8 mouse cellular contexts compared by ENCODE assay signal in the genomic region with DNA sequence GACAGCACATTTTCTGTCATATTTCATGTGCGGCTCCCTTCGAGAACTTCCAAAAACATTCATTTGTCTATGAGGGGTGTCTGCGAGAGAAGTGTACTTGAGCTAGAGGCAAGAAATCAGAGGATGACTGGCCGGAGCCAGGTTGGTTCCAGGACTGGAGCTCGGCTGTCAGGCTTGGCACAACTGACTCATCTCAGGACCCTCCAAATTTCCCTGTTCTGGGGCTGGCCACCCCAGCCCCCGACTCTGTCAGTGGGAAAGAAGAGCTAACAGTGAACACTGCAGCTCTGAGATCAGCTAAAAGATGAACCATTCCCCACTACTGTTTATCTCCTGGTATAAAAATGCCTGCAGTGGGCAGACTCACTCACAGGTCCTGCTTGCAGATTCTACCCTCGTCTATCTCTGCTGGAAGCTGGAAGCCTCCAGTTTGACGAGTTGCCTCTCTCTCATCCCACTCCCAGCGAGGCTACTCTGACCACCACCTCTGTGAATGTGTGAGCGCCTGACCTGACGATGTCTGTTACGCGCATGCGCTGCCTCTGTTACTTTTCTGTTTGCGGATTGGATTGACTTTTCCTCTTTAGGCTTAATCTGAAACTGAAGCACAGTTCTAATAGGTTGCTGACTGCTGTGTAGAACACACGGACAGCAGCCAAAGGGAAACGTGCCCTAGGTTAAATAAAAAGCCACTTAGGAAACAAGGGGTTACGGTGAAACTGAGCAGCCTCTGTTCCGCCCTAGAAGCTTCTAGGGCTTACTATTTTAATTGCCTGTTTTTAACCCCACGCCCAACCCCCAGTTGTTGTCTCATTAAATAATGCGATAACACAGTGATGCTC. TPM values are rescaled to one million over a fixed set of nuclear protein-coding genes. Genes with fewer than 3 reads are reported as not detected.
DNase-seq lines count a peak whose midpoint lies in the region; ATAC-seq lines count a peak whose summit lies in the region.

No protein-coding gene starts in this region.

- WGBS in kidney, embryonic 14.5 days: 35% methylated on average over 21 of the region's 21 CpGs
- 44% methylated on average over 21 of the region's 21 CpGs for WGBS in liver, embryonic 11.5 days
- WGBS in neural tube, embryonic 15.5 days: 24% methylated on average over 21 of the region's 21 CpGs

- H3K9me3 ChIP-seq in kidney, embryonic 14.5 days (ENCODE audit: control insufficient read depth, low read length): no peaks in the 10 kb centered on the region
- H3K9me3 ChIP-seq in liver, embryonic 11.5 days (ENCODE audit: control insufficient read depth, low read length): no peaks in the 10 kb centered on the region
- no peaks in the 10 kb centered on the region for H3K9me3 ChIP-seq in neural tube, embryonic 15.5 days (replicated peaks)

- H3K9ac ChIP-seq in kidney, embryonic 14.5 days (ENCODE audit: low read depth, low read length): peak overlapping the region; percentile 18; the same call in 1 of the 2 replicates
- H3K9ac ChIP-seq in liver, embryonic 11.5 days (ENCODE audit: low read depth, low read length): no peak overlapping the region
- H3K9ac ChIP-seq in neural tube, embryonic 15.5 days (replicated peaks): no peak overlapping the region; the same call in 1 of the 2 replicates

- no peaks in the 10 kb centered on the region for H3K27me3 ChIP-seq in kidney, embryonic 14.5 days (ENCODE audit: control insufficient read depth, insufficient read depth, low read length)
- no peaks in the 10 kb centered on the region for H3K27me3 ChIP-seq in liver, embryonic 11.5 days (replicated peaks; ENCODE audit: control insufficient read depth, insufficient read depth, low read length)
- H3K27me3 ChIP-seq in neural tube, embryonic 15.5 days (replicated peaks): 0 out of 2 replicates have a peak, but pooled peaks cover 3% of the 10 kb centered on the region

- DNase-seq in kidney, postnatal 25 days: no peak
- DNase-seq in brain, adult 2 months (ENCODE audit: low read depth, low spot score): peak; percentile 71
- peak; percentile 37 for DNase-seq in liver, embryonic 11.5 days (ENCODE audit: low spot score)
- no peak for DNase-seq in spleen, postnatal 14 days (ENCODE audit: low spot score in 2 of 2)
- no peak for DNase-seq in cerebellum, adult 9-10 months

- peak overlapping the region; percentile 13; the same call in 1 of the 2 replicates for H3K4me3 ChIP-seq in kidney, embryonic 14.5 days (ENCODE audit: low read length)
- peak overlapping the region; percentile 17; the same call in 1 of the 2 replicates for H3K4me3 ChIP-seq in liver, embryonic 11.5 days (ENCODE audit: low read depth, low read length)
- H3K4me3 ChIP-seq in neural tube, embryonic 15.5 days (replicated peaks): peak overlapping the region; percentile 29

- no peaks in the 10 kb centered on the region for H3K36me3 ChIP-seq in kidney, embryonic 14.5 days (ENCODE audit: control insufficient read depth, insufficient read depth, low read length)
- no peaks in the 10 kb centered on the region for H3K36me3 ChIP-seq in liver, embryonic 11.5 days (ENCODE audit: control insufficient read depth, insufficient read depth, low read length)
- H3K36me3 ChIP-seq in neural tube, embryonic 15.5 days: no peaks in the 10 kb centered on the region

- H3K4me1 ChIP-seq in kidney, embryonic 14.5 days (ENCODE audit: control insufficient read depth, insufficient read depth, low read length): peaks cover 5% of the 10 kb centered on the region; the same call in 1 of the 2 replicates
- peaks cover 6% of the 10 kb centered on the region; the same call in 1 of the 2 replicates for H3K4me1 ChIP-seq in liver, embryonic 11.5 days (replicated peaks; ENCODE audit: control insufficient read depth, insufficient read depth, low read length)
- H3K4me1 ChIP-seq in neural tube, embryonic 15.5 days: peaks cover 18% of the 10 kb centered on the region

- H3K4me2 ChIP-seq in kidney, embryonic 14.5 days (replicated peaks; ENCODE audit: low read depth, low read length): peak overlapping the region; percentile 19
- H3K4me2 ChIP-seq in liver, embryonic 11.5 days: peak overlapping the region; percentile 51
- peak overlapping the region; percentile 54 for H3K4me2 ChIP-seq in neural tube, embryonic 15.5 days

- 0 out of 2 replicates have a peak, but pooled peaks have one; percentile 11 for ATAC-seq in kidney, embryonic 14.5 days (ENCODE audit: low FRiP score, low TSS enrichment)
- ATAC-seq in granulocyte monocyte progenitor cell, adult 5-6 weeks (replicated peaks; ENCODE audit: poor library complexity, severe bottlenecking): peak; percentile 28
- ATAC-seq in liver, embryonic 11.5 days (replicated peaks; ENCODE audit: low FRiP score): peak; percentile 53
- ATAC-seq in neural tube, embryonic 15.5 days (ENCODE audit: low FRiP score): peak; percentile 61

- no peak overlapping the region for H3K27ac ChIP-seq in kidney, embryonic 14.5 days (ENCODE audit: low read depth, low read length)
- no peak overlapping the region for H3K27ac ChIP-seq in liver, embryonic 11.5 days (ENCODE audit: low read depth, low read length)
- H3K27ac ChIP-seq in neural tube, embryonic 15.5 days (replicated peaks): 0 out of 2 replicates have a peak overlapping the region, but pooled peaks have one; percentile 49

RNA-seq across cellular contexts. Expression of a gene that starts 19.8 kb away (rescaled TPM):
- polyA plus RNA-seq in kidney, embryonic 14.5 days (2014; fragmentation: Nextera tagmentation; extraction: Ambion mirVana): 82.8 and 88.6 TPM in 2 replicates
- 80.0 and 87.9 TPM in 2 replicates for total RNA-seq in granulocyte monocyte progenitor cell, adult 5-6 weeks (2014; fragmentation: Nextera tagmentation)
- 33.9 and 48.5 TPM in 2 replicates for total RNA-seq in granulocyte monocyte progenitor cell, adult 5-6 weeks (2017)
- polyA plus RNA-seq in liver, embryonic 11.5 days (2014; fragmentation: Nextera tagmentation; extraction: Ambion mirVana): 26.6 and 30.8 TPM in 2 replicates
- polyA plus RNA-seq in neural tube, embryonic 15.5 days (2015; fragmentation: Nextera tagmentation; extraction: Ambion mirVana): 11.3 and 24.6 TPM in 2 replicates

Comparison
In these comparisons a context has a peak if more than half of its experiments do, and no peak if none do; other contexts are left out.
1. ATAC-seq: peak in every context shown above with its lines; median percentile 61 in neural tube, embryonic 15.5 days; 53 in liver, embryonic 11.5 days; 28 in granulocyte monocyte progenitor cell, adult 5-6 weeks; 11 in kidney, embryonic 14.5 days.
2. DNase-seq: peak in brain, adult 2 months (single experiment) and liver, embryonic 11.5 days (single experiment); none in kidney, postnatal 25 days (0 of 2), spleen, postnatal 14 days (0 of 2) and cerebellum, adult 9-10 months (single experiment).
3. Peak in every context shown above with its lines, with median percentiles within 50 percentile points of each other: H3K4me2 ChIP-seq and H3K4me3 ChIP-seq.